Mouse (Mus musculus): ENCODE data around the gene Elmo2.

DNA sequence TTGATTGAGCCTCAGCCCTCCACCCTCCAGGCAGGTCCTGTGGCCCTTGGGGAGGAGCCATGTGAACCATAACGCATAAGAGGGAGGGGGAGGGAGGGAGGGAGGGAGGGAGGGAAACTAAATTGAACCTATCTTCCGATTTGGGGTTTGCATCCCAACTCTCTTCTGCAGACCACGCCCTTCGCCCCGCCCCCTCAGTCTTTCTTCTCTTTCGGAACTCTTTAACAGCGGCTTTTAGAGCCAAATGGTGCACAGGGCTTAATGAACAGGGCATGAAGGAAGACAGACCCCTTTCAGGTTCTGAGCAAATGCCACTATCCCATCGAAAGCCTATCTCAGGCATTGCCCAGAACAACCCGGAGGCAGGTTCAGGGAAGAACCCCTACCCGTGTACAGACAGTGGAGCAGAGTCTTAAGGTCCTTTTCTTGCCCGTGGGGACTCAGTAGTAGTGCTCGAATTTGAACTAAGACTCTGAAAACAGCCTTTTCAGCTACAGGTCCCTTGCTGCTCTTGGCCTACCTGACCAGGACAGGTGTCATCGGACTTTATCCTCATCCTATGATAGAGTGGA is 41.7 kb upstream of the Elmo2 start:
- TF ChIP-seq MAX (IDR thresholded peaks at IDR 0.05; ENCODE audit: low read depth) (no peak), TCF12 (IDR thresholded peaks at IDR 0.05; ENCODE audit: insufficient read depth, poor library complexity, severe bottlenecking) (no peak)

Measured in myocyte (in vitro differentiated cells).